Mouse (Mus musculus) neural tube, embryonic 15.5 days (tissue): Measurements from ENCODE around the gene Foxl1. TPM values are rescaled to one million over a fixed set of nuclear protein-coding genes. Genes with fewer than 3 reads are reported as not detected.

Source experiments
- ATAC-seq: fragments of 200-750 bp; cut with Nextera tagmentation; 2 replicates; pipeline ENCODE4 v1.8.0; 2017; ENCODE audit warnings: mild to moderate bottlenecking, moderate TSS enrichment, moderate library complexity; ENCODE audit not compliant: low FRiP score
- H3K27ac ChIP-seq: fragments of 300-500 bp; sonication (generic); replicated peaks from 2 replicates; pipeline ENCODE4 v1.5.1; 2015; ENCODE audit warnings: mild to moderate bottlenecking, inconsistent platforms
- H3K27me3 ChIP-seq: fragments of 300-500 bp; sonication (generic); replicated peaks from 2 replicates; pipeline ENCODE4 v1.6.1; 2015; ENCODE audit warnings: inconsistent platforms
- H3K36me3 ChIP-seq: fragments of 300-500 bp; sonication (generic); 2 replicates; pipeline ENCODE4 v1.6.1; 2015; ENCODE audit warnings: inconsistent platforms
- H3K4me1 ChIP-seq: fragments of 300-500 bp; sonication (generic); 2 replicates; pipeline ENCODE4 v1.6.1; 2015; ENCODE audit warnings: inconsistent platforms
- H3K4me2 ChIP-seq: fragments of 300-500 bp; sonication (generic); 2 replicates; pipeline ENCODE4 v1.6.1; 2015; ENCODE audit warnings: inconsistent platforms, mild to moderate bottlenecking, moderate library complexity
- H3K4me3 ChIP-seq: fragments of 300-500 bp; sonication (generic); replicated peaks from 2 replicates; pipeline ENCODE4 v1.5.1; 2015; ENCODE audit warnings: mild to moderate bottlenecking, inconsistent platforms
- H3K9ac ChIP-seq: fragments of 300-500 bp; sonication (generic); replicated peaks from 2 replicates; pipeline ENCODE4 v1.6.1; 2015; ENCODE audit warnings: mild to moderate bottlenecking, inconsistent platforms
- H3K9me3 ChIP-seq: fragments of 300-500 bp; sonication (generic); replicated peaks from 2 replicates; pipeline ENCODE4 v1.6.1; 2016; ENCODE audit warnings: inconsistent platforms
- WGBS: fragments of 180-500 bp; shearing (Covaris S2); methylation state at CpG from one replicate; pipeline ENCODE4 v1.1.7; 2015; ENCODE audit warnings: mixed read lengths; 5-methylcytosine and 5-hydroxymethylcytosine counted together
- polyA plus RNA-seq: library from polyadenylated mRNA; unstranded; fragments of >200 nt; fragmentation: Nextera tagmentation; extraction: Ambion mirVana; gene quantifications from 2 replicates; pipeline ENCODE4 v1.2.1, GENCODE M21; 2015

Gene Foxl1
- polyA plus RNA-seq: 0.15 and 0.51 TPM in 2 replicates

DNA sequence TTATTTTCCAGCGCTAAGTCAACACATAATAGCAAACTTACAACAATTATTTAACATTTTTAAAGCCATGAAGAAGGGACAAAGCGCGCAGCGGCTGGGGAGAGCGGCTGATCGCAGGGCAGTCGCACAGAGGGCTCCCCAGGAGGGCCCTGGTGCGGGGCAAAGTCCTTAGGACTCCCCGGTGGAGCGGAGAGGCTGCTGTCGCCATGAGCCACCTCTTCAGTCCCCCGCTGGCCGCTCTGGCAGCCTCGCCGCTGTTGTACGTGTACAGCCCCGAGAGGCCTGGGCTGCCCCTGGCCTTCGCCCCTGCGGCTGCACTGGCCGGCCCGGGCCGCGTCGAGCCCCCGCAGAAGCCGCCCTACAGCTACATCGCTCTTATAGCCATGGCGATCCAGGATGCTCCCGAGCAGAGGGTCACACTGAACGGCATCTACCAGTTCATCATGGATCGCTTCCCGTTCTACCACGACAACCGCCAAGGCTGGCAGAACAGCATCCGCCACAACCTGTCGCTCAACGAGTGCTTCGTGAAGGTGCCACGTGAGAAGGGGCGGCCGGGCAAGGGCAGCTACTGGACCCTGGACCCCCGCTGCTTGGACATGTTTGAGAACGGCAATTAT is at the start of gene Foxl1:
Foxl1 (plus strand) TSS at position 185 of the 620 bp plus-strand sequence.
- H3K4me2 ChIP-seq: peak within 1 kb of the TSS; percentile 36
- peaks cover 95% of the 10 kb centered on the region for H3K27me3 ChIP-seq
- ATAC-seq: no peak
- H3K27ac ChIP-seq: no peak within 1 kb of the TSS
- no peaks in the 10 kb centered on the region for H3K9me3 ChIP-seq
- 1% methylated on average over 43 of the region's 43 CpGs for whole genome bisulfite sequencing
- no peak within 1 kb of the TSS for H3K9ac ChIP-seq
- peaks cover 23% of the 10 kb centered on the region for H3K4me1 ChIP-seq
- no peaks in the 10 kb centered on the region for H3K36me3 ChIP-seq
- H3K4me3 ChIP-seq: peak within 1 kb of the TSS; percentile 15; the same call in 1 of the 2 replicates

DNA sequence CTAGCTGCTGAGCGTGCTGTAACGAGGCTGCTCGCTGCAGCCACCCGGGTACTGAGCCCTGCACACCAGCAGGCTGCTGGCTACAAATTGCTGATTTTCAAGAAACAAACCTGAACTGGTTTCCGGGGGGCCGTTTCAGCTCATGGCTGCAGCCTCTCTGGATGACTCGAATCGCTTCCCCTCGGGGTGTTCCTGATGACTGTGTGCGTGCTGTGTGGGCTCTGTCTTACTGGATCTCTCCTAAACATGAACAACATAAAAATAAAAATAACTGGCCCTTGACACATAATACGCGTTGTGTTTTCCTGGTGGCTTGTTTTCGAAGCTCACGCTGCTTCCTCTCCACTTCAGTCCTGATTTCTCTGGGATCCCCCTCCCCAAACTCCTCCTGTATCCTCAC is 49.0 kb upstream of the Foxl1 start:
- no peak overlapping the region for H3K27ac ChIP-seq
- 0 out of 2 replicates have a peak, but pooled peaks cover 4% of the 10 kb centered on the region for H3K9me3 ChIP-seq
- no peaks in the 10 kb centered on the region for H3K36me3 ChIP-seq
- no peak overlapping the region for H3K4me3 ChIP-seq
- WGBS: 3% methylated on average over 14 of the region's 14 CpGs
- no peak overlapping the region for H3K9ac ChIP-seq
- H3K4me1 ChIP-seq: peaks cover 11% of the 10 kb centered on the region
- no peak overlapping the region for H3K4me2 ChIP-seq
- H3K27me3 ChIP-seq: peaks cover 95% of the 10 kb centered on the region
- ATAC-seq: no peak

DNA sequence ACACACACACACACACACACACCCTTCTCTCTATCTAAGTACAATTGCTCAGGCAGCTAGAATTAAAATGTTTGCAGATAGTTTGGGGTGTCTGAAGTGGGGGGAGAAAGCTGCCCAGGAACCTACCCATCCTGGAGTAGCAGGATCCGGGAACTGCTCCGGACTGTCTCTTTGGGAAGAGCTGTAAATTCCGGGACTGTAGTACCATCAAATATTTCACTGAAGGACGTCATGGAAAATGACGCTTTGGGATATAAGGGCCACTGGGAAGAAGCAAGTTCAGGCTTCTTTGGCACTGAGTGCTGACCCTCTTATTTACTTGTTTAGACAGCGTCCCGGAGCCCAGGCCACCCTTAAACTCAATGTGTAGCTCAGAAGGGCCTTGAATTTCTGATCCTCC is 48.5 kb upstream of the Foxl1 start:
- H3K4me2 ChIP-seq: no peak overlapping the region
- H3K9me3 ChIP-seq: 0 out of 2 replicates have a peak, but pooled peaks cover 4% of the 10 kb centered on the region
- peaks cover 16% of the 10 kb centered on the region for H3K4me1 ChIP-seq
- H3K27ac ChIP-seq: no peak overlapping the region
- H3K9ac ChIP-seq: no peak overlapping the region
- no peak for ATAC-seq
- no peak overlapping the region for H3K4me3 ChIP-seq
- WGBS: 3% methylated on average over 7 of the region's 7 CpGs
- peaks cover 94% of the 10 kb centered on the region for H3K27me3 ChIP-seq
- H3K36me3 ChIP-seq: no peaks in the 10 kb centered on the region

DNA sequence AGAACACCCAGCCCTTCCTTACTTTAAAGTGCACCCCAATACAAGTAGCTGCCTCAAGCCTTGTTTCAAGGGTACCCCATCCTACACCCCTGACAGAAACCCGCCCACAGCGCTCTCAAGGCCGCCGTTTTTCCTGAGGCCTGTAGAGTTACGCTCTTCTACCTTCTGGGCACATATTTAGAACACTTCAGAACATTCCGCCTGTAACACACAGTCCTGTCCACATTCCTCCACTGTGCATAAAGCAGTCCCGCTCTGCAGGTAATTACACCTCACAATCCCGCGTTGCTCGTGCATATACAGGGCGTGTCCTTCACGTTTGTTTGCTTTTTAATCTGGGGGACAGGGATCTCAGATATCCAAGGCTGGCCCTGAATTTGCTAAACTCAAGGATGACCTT is 47.8 kb upstream of the Foxl1 start:
- no peak for ATAC-seq

DNA sequence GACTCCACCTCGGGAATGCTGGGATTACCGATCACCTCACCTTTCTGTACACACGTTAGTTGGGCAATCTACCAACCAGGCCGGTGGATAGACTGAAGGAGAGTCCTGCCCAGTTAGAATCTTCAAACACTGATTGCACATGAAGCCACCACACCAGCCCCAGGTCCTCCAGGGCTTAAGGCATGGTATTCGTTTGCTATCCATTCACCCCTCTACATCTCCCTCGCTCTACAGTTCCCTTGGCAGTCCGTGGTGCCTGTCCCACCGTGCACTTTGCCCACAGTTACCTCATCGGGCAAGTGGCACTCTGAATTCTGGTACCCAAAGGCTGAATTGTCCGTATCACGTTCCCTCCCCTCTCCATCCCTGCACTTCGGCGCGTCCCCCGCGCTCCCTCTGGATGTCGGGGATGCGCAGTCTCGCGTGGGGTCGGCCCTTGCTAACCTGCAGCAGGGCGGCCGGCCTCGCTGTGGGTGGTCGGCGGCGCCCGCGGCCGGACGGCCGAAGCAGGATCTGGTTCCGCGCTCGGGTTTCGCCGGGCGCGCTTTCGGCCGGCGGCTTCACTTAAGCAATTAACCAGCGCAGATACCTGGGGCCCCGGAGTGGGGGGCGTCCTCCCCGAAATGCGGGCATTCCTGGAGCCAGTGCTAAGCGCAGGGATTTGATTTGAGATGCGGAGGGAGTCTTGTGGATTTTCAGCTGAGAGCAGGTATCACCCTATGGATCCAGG is 47.2 kb upstream of the Foxl1 start:
- H3K27ac ChIP-seq: no peak overlapping the region
- H3K9me3 ChIP-seq: 0 out of 2 replicates have a peak, but pooled peaks cover 4% of the 10 kb centered on the region
- WGBS: under 1% methylated on average over 49 of the region's 49 CpGs
- no peaks in the 10 kb centered on the region for H3K36me3 ChIP-seq
- no peak for ATAC-seq
- H3K4me2 ChIP-seq: no peak overlapping the region
- no peak overlapping the region for H3K9ac ChIP-seq
- no peak overlapping the region; the same call in 1 of the 2 replicates for H3K4me3 ChIP-seq
- peaks cover 98% of the 10 kb centered on the region for H3K27me3 ChIP-seq
- peaks cover 25% of the 10 kb centered on the region for H3K4me1 ChIP-seq

More for the DNA sequence above, 47.8 kb upstream of the Foxl1 start:
- no peak overlapping the region for H3K4me2 ChIP-seq
- peaks cover 23% of the 10 kb centered on the region for H3K4me1 ChIP-seq
- H3K9ac ChIP-seq: no peak overlapping the region
- no peak overlapping the region for H3K27ac ChIP-seq
- H3K27me3 ChIP-seq: peaks cover 94% of the 10 kb centered on the region
- 5% methylated on average over 12 of the region's 12 CpGs for WGBS
- no peaks in the 10 kb centered on the region for H3K36me3 ChIP-seq
- H3K9me3 ChIP-seq: 0 out of 2 replicates have a peak, but pooled peaks cover 4% of the 10 kb centered on the region
- no peak overlapping the region for H3K4me3 ChIP-seq

DNA sequence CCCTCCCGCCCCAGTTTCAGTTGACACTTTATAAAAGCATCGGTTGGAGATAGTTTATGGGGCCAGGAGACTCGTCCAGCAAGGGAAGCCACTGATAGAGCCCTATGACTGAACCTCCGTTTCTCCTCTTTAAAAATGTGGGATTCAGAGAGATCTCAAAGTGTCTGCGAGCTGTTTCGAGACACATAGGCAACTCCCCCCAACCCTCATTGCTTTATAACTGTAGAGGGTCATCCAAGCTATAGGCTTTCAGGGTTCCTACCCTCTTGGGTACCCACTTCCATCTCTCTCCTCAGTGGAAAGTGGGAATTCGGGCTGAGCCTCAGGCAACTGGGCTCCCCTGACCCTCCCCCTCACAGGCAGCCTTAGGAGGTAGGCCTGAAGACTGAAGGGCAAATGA is 46.3 kb upstream of the Foxl1 start:
- 0 out of 2 replicates have a peak, but pooled peaks cover under 1% of the 10 kb centered on the region for H3K9me3 ChIP-seq
- peaks cover 25% of the 10 kb centered on the region for H3K4me1 ChIP-seq
- no peak for ATAC-seq
- peaks cover 98% of the 10 kb centered on the region for H3K27me3 ChIP-seq
- no peaks in the 10 kb centered on the region for H3K36me3 ChIP-seq
- 2% methylated on average over 7 of the region's 7 CpGs for WGBS
- H3K9ac ChIP-seq: no peak overlapping the region
- H3K4me2 ChIP-seq: no peak overlapping the region
- no peak overlapping the region for H3K27ac ChIP-seq
- H3K4me3 ChIP-seq: no peak overlapping the region

DNA sequence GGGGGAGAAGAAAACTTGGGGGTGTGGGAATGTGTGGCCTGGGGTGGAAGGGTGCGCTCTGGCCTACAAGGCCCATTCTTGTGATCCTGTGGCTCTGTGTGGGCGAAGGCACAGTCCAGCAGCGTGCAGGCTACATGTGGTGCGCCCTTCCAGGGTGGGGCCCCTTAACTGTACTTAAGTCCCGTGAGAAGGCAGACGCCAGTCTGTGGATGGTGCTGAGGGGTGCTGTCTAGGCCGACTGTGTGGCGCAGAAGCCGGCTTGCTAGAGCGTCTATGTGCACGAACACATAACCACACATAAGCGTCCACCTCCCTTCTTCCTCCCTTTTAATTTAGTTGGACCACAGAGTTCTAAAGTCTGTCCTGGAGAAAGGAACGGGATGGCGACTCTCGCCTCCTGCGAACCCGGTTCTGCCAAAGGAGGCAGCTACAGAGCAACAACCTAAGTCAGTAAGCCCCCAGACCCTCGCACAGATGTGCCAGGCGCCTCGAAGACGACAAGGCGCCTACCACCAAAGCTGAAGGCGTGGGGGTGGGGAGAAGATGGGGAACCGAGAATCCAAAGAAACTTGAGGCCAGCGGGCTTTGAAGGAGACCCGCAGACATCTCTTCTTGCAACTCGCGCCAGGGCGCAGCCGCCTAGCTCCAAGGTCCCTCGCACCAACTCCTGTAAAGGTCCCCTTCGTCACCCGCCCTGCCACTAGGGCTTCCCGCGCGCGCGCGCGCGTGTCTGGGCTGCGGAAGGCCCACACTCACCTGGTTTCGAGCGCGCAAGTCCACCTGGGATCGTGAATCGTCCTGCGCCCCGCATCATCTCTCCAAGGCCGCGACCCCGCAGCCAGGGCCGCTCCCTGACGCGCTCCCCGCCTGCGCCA is 45.3 kb upstream of the Foxl1 start:
- Histone ChIP-seq H3K27me3 (peaks cover 98% of the 10 kb centered on the region), H3K9ac (no peak overlapping the region), H3K4me2 (peak overlapping the region; percentile 67), H3K4me1 (peaks cover 25% of the 10 kb centered on the region), H3K36me3 (no peaks in the 10 kb centered on the region), H3K27ac (no peak overlapping the region), H3K9me3 (no peaks in the 10 kb centered on the region), H3K4me3 (peak overlapping the region; percentile 37)
- WGBS: under 1% methylated on average over 57 of the region's 57 CpGs
- no peak for ATAC-seq

DNA sequence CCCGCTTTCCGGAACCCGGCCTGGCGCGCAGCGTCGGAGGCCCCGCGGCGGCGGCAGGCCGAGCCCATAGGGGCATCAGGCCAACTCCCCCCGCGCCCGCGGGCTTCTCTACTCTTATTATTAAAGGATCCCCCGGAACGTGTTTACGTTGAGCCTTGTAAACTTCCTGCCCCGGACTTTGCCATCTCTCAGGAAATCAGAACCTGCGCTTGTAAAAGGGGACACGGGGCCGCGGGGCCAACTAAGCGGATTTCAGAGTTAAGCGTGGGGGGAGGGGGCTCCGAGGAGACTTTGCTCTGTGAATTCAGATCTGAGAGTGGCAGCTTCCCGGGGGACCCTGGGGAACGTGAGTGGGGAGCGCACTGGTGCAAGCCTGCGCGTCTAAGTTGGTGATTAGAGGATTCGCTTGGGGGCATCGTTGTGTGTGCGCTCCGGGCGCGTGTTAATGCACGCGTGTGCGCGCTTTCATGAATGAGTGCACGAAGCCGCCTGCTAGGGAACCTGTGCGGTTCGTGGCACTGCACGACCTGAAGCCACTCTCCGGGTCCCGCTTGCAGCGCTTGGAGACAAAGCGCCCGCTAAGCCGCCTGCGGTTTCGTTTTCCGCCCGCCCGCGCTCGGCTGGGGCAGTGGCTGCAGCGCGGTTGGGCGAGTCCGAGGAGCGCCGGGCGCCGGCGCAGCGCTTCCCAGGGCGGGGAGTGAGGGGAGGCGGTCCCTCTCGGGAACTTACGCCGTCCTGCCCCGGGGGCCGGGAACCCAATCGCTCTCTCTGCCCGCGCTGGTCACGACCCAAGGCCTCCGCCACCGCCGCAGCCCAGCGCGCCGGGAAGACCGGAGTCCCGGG is 44.4 kb upstream of the Foxl1 start:
- WGBS: under 1% methylated on average over 89 of the region's 89 CpGs
- no peak for ATAC-seq
- H3K4me2 ChIP-seq: peak overlapping the region; percentile 67
- H3K4me1 ChIP-seq: peaks cover 25% of the 10 kb centered on the region
- H3K36me3 ChIP-seq: no peaks in the 10 kb centered on the region
- H3K9ac ChIP-seq: 0 out of 2 replicates have a peak overlapping the region, but pooled peaks have one; percentile 28
- H3K27me3 ChIP-seq: peaks cover 97% of the 10 kb centered on the region
- peak overlapping the region; percentile 37 for H3K4me3 ChIP-seq
- no peaks in the 10 kb centered on the region for H3K9me3 ChIP-seq
- H3K27ac ChIP-seq: 0 out of 2 replicates have a peak overlapping the region, but pooled peaks have one; percentile 5

DNA sequence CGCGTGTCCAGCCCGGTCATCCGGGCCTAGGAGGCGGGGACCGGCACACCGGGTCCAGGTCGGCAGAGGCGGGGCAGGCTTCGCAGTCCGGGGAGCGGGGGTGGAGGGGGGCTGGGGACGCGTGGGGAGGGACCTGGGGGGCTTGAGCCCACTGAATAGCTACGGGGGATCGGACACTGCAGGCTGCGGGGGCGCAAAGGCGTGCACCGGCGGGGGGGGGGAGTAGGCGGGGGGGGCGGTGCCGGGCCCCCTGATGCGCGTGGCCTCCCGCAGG is 43.9 kb upstream of the Foxl1 start:
- Histone ChIP-seq H3K4me3 (peak overlapping the region; percentile 37), H3K9ac (0 out of 2 replicates have a peak overlapping the region, but pooled peaks have one; percentile 28), H3K9me3 (no peaks in the 10 kb centered on the region), H3K36me3 (no peaks in the 10 kb centered on the region), H3K4me2 (peak overlapping the region; percentile 67), H3K27me3 (peaks cover 97% of the 10 kb centered on the region), H3K27ac (no peak overlapping the region), H3K4me1 (peaks cover 25% of the 10 kb centered on the region)
- no peak for ATAC-seq
- 1% methylated on average over 17 of the region's 27 CpGs for WGBS

DNA sequence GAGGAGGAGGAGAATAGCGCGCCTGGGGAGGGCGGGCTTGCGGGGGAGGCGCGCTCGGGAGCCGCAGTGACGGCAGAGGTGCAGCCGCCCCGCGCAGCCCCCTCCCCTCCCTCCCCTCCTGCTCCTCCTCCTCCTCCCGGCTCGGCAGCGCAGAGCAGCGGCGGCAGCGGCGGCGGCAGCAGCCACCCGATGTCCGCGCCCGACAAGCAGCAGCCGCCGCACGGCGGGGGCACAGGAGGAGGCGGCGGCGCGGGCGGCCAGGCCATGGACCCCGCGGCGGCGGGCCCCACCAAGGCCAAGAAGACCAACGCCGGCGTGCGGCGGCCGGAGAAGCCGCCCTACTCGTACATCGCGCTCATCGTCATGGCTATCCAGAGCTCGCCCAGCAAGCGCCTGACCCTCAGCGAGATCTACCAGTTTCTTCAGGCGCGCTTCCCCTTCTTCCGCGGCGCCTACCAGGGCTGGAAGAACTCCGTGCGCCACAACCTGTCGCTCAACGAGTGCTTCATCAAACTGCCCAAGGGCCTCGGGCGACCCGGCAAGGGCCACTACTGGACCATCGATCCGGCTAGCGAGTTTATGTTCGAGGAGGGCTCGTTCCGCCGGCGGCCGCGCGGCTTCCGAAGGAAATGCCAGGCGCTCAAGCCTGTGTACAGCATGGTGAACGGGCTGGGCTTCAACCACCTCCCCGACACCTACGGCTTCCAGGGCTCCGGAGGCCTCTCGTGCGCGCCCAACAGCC is 43.4 kb upstream of the Foxl1 start, which contains the start of gene Foxf1:
Foxf1 (plus strand) TSS at position 177 of the 742 bp plus-strand sequence.
- Histone ChIP-seq H3K36me3 (no peaks in the 10 kb centered on the region), H3K9ac (peak within 1 kb of the TSS; percentile 28; the same call in 1 of the 2 replicates), H3K4me1 (peaks cover 26% of the 10 kb centered on the region), H3K4me2 (peak within 1 kb of the TSS; percentile 67), H3K4me3 (peak within 1 kb of the TSS; percentile 37), H3K27me3 (peaks cover 97% of the 10 kb centered on the region), H3K27ac (0 out of 2 replicates have a peak within 1 kb of the TSS, but pooled peaks have one; percentile 5), H3K9me3 (no peaks in the 10 kb centered on the region)
- under 1% methylated on average over 69 of the region's 83 CpGs for WGBS
- ATAC-seq: no peak
